Mouse (Mus musculus) E14TG2a.4 (cell line): ENCODE data around the gene Rassf1.

ENCODE experiments used
- H3K27me3 ChIP-seq: 2 replicates; pipeline ENCODE4 v1.6.1; 2014; ENCODE audit warnings: low read length, control low read depth; ENCODE audit not compliant: insufficient read depth
- H3K36me3 ChIP-seq: 2 replicates; pipeline ENCODE4 v1.6.1; 2014; ENCODE audit warnings: low read length, control low read depth; ENCODE audit not compliant: insufficient read depth
- H3K4me1 ChIP-seq: replicated peaks from 2 replicates; pipeline ENCODE4 v1.6.1; 2014; ENCODE audit warnings: low read depth, low read length, control low read depth
- H3K4me3 ChIP-seq: replicated peaks from 2 replicates; pipeline ENCODE4 v1.5.1; 2014; ENCODE audit warnings: mild to moderate bottlenecking, low read length
- H3K9me3 ChIP-seq: 2 replicates; pipeline ENCODE4 v1.6.1; 2014; ENCODE audit warnings: low read length, control low read depth
- CTCF ChIP-seq: conservative IDR thresholded peaks from 2 replicates; pipeline ENCODE4 v1.5.1; 2014; ENCODE audit warnings: low read length
- NANOG ChIP-seq: IDR thresholded peaks from 2 replicates; pipeline ENCODE4 v1.6.1; 2014; ENCODE audit warnings: borderline replicate concordance, low read length, mixed read lengths
- POU5F1 ChIP-seq: IDR thresholded peaks from 2 replicates; pipeline ENCODE4 v1.6.1; 2014; ENCODE audit warnings: low read length, borderline replicate concordance

Rassf1 gene

DNA sequence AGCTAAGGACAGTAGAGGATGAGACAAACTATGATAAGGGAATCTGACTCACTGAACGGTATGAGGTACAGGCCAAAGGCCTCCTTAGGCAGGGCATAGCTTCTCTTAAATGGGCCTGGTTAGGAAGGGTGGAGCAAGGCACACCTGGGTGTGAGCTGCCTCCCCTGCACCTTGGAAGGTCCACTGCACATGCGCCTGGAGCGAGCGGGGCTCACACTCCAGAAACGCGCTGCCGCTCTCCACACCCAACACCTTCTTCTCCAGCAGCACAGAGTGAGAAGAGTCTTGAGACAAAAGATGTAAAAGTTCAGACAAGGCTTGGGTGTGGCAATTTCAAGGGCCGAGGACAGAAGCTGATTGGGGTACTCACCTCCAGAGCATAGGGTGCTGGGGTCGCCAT, 48.1 kb downstream of the Rassf1 start:
- H3K9me3 ChIP-seq = no peaks in the 10 kb centered on the region
- peaks cover 87% of the 10 kb centered on the region for H3K27me3 ChIP-seq
- H3K4me3 ChIP-seq = peak overlapping the region; percentile 72
- H3K36me3 ChIP-seq = peaks cover 15% of the 10 kb centered on the region
- peaks cover 67% of the 10 kb centered on the region for H3K4me1 ChIP-seq
- no peak for TF ChIP-seq NANOG
- TF ChIP-seq CTCF = no peak
- no peak for TF ChIP-seq POU5F1

DNA sequence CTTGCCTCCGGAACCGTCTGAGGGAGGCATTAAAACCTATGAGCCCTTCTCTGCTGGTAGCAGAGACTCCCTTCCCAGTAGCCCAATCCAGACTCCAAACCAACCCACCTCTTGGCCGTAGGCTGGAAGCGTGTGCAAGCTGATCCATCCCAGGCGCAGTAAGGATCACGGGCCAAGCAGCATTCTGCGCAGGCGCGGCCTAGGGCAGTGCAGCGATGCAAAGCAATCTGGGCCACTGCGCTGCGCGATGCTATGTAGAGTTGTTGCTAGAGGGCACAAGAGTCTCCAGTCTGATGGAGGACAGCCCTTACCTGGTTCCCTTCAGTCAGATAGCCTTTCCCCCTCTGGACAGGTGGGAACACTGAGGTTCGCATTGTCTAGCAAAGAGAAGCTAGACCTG, 48.5 kb downstream of the Rassf1 start:
- Histone ChIP-seq H3K36me3 (peaks cover 10% of the 10 kb centered on the region), H3K4me1 (peaks cover 67% of the 10 kb centered on the region), H3K4me3 (peak overlapping the region; percentile 72), H3K9me3 (no peaks in the 10 kb centered on the region), H3K27me3 (peaks cover 90% of the 10 kb centered on the region)
- no peak for TF ChIP-seq POU5F1
- no peak for TF ChIP-seq NANOG
- no peak for TF ChIP-seq CTCF

DNA sequence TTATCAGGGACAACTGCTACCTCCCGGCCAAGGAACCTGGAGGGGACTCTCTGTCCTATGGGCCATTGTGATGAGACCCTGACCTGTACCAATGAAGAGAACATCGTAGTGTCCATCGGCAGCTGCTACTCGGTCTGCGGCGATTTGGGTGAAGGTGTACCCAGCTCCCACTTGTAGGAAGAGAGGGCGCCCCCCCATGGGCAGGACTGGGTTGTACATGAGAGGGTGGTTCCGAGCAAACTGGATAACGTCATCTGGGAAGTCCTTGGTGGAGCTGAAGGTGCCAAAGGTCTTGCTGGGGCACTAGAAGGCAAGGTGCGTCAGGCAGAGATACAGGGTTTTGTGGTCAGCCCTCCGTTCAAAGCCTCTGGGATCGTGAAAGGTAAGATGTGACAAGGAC, 49.4 kb downstream of the Rassf1 start:
- no peak for TF ChIP-seq NANOG
- peak; percentile 36 for TF ChIP-seq CTCF
- H3K27me3 ChIP-seq = peaks cover 94% of the 10 kb centered on the region
- H3K4me1 ChIP-seq = peaks cover 71% of the 10 kb centered on the region
- H3K4me3 ChIP-seq = no peak overlapping the region
- H3K9me3 ChIP-seq = no peaks in the 10 kb centered on the region
- peaks cover 4% of the 10 kb centered on the region; the same call in 1 of the 2 replicates for H3K36me3 ChIP-seq

DNA sequence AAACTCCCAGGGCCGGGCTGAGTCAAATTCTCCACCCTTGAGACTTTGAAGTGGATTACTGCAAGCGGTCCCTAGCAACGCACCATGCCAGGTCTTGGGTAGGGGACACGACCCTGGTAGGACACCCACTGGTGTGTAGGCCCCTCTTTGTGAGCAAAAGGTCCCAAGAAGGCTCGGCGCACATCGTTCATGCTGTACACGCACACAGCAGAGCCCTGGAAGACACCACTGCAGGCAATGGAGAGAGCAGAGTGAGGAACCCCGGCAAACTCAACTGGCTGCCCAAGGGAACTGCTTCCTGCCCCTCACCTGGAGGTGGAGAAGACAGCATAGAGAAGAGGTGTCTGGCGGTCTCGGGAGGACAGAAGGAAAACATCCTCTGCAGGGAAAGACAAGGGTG, 49.9 kb downstream of the Rassf1 start:
- Histone ChIP-seq H3K4me1 (peaks cover 76% of the 10 kb centered on the region), H3K4me3 (no peak overlapping the region), H3K9me3 (no peaks in the 10 kb centered on the region), H3K36me3 (no peaks in the 10 kb centered on the region; the same call in 1 of the 2 replicates), H3K27me3 (peaks cover 94% of the 10 kb centered on the region)
- no peak for TF ChIP-seq CTCF
- no peak for TF ChIP-seq POU5F1
- TF ChIP-seq NANOG = no peak

DNA sequence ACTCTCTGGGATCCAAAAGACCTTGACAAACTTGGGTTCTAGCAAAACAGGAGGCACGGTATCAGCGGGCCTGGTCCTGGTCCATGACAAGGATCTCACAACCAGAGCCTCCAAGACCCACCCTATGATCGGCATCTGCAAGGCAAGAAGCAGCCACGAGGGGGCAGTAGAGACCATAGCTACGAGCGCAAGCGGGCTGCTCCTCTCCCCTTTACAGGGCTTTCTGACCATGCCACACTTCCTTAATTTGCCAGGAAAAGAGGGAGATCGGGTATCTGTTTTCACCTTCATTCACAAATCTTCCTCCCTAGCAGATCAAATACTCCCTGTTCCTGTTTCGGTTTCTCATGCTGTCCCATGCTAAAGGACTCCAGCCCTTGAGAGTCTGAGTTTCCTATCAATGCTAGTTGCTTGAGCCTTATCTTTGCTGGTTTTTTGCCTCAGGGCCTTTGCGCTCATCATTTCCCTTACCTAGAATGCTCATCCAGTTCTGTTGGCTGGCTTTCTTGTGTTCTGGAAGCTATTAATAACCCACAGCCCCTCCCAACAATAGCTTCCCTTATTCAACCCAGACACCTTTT, 50.8 kb downstream of the Rassf1 start:
- H3K4me1 ChIP-seq = peaks cover 85% of the 10 kb centered on the region
- TF ChIP-seq NANOG (no peak), CTCF (peak; percentile 94), POU5F1 (no peak)
- H3K9me3 ChIP-seq = no peaks in the 10 kb centered on the region
- no peak overlapping the region for H3K4me3 ChIP-seq
- no peaks in the 10 kb centered on the region for H3K36me3 ChIP-seq
- peaks cover 93% of the 10 kb centered on the region for H3K27me3 ChIP-seq

DNA sequence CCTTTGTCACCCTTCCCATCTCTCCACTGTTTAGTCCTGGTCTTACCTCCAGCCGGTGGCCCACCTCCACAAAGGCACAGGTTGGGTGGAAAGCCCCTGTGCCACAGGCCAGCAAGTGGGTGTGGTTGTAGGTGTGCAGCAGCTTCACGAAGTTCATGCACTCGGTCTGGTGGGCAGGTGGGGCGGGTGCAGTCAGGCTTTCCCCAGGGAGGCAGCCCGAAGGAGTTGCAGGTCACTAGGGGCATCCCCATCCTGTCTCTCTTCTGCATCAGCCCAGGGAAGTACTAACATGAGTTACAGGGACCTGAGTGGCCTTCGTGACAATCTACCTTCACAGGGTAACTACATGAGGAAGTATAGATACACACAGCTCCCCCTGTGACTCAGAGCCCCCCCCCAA, 51.9 kb downstream of the Rassf1 start:
- no peak overlapping the region for H3K4me3 ChIP-seq
- no peak for TF ChIP-seq NANOG
- no peak for TF ChIP-seq CTCF
- no peak for TF ChIP-seq POU5F1
- no peaks in the 10 kb centered on the region for H3K9me3 ChIP-seq
- no peaks in the 10 kb centered on the region for H3K36me3 ChIP-seq
- H3K4me1 ChIP-seq = peaks cover 94% of the 10 kb centered on the region
- peaks cover 91% of the 10 kb centered on the region for H3K27me3 ChIP-seq

DNA sequence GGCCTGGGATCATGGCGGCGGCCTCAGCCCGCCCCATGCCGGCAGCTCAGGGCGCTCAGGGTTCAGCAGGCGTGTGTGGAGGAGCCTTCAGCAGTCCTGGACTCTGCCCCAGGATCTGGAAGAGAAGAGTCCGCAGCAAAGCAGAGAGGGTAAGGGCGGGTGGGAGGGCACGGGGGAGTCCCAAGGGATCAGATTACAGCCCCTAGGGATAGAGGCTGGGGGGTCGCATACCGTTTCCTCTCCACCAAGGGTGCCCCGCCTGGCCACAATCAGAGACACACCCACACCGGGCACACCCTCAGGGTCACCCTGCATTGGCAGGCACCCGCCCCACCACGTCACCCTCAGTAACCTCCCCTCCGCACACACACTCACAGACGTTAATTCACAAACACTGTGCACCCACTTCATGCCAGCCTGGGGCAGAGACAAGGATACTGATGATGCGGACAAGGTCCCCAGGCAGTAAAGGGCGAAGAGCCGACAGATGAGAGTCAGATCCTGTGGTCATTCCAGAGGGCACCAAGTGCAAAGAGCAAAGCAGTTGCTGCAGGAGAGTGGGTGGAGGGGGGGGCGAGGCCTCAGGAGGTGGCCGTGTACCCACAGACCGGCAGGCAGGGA, 53.8 kb downstream of the Rassf1 start:
- Histone ChIP-seq H3K4me3 (peak overlapping the region; percentile 71), H3K9me3 (no peaks in the 10 kb centered on the region), H3K27me3 (peaks cover 85% of the 10 kb centered on the region), H3K36me3 (no peaks in the 10 kb centered on the region), H3K4me1 (peaks cover 94% of the 10 kb centered on the region)
- TF ChIP-seq POU5F1 (no peak), NANOG (no peak), CTCF (no peak)

DNA sequence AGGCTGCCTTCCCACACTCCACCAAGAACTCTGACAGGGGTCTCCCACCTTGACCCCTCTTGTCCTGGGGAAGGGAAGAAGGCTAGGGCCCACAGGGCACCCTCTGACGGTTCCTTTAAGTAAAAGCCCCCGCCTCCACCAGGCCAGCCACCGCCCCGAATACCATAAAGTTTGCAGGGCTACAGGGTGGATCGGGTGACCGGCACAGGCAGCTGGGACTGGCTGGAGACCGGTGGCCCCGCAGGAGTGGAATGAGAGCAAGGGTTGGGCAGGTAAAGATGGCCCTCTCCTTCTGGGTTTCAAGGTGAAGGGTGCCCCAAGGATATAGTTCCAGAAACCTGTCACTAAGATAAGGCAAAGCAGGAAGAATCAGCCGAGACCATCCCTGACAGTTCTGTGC, 55.2 kb downstream of the Rassf1 start:
- H3K4me3 ChIP-seq = peak overlapping the region; percentile 45; the same call in 1 of the 2 replicates
- no peaks in the 10 kb centered on the region for H3K9me3 ChIP-seq
- H3K4me1 ChIP-seq = peaks cover 95% of the 10 kb centered on the region
- no peaks in the 10 kb centered on the region for H3K36me3 ChIP-seq
- H3K27me3 ChIP-seq = peaks cover 77% of the 10 kb centered on the region
- TF ChIP-seq POU5F1 (no peak), CTCF (no peak), NANOG (no peak)
